Mouse (Mus musculus) cerebellum, adult 2 months (tissue): ENCODE results near the gene Ccdc73.

ENCODE experiments used
- CTCF ChIP-seq: fragments of 200-500 bp; IDR thresholded peaks from 2 replicates; pipeline ENCODE4 v1.5.1; 2011; ENCODE audit warnings: low read depth, mild to moderate bottlenecking, control low read depth, low read length, moderate library complexity, borderline replicate concordance; ENCODE audit not compliant: insufficient read depth
- POLR2A ChIP-seq: fragments of 200-500 bp; IDR thresholded peaks from 2 replicates; pipeline ENCODE4 v1.6.1; 2011; ENCODE audit warnings: low read length, control low read depth, borderline replicate concordance; ENCODE audit not compliant: insufficient read depth

- TF ChIP-seq POLR2A (no peak), CTCF (no peak)
These were observed 11.4 kb upstream of the Ccdc73 start for GRCm38 (mm10) chr2:104856218-104856617.
